Mouse (Mus musculus) cerebellum, adult 2 months (tissue): ENCODE data around the gene Phxr2.

Experiments
- CTCF ChIP-seq: fragments of 200-500 bp; IDR thresholded peaks from 2 replicates; pipeline ENCODE4 v1.5.1; 2011; ENCODE audit warnings: low read depth, mild to moderate bottlenecking, control low read depth, low read length, moderate library complexity, borderline replicate concordance; ENCODE audit not compliant: insufficient read depth
- POLR2A ChIP-seq: fragments of 200-500 bp; IDR thresholded peaks from 2 replicates; pipeline ENCODE4 v1.6.1; 2011; ENCODE audit warnings: low read length, control low read depth, borderline replicate concordance; ENCODE audit not compliant: insufficient read depth

DNA sequence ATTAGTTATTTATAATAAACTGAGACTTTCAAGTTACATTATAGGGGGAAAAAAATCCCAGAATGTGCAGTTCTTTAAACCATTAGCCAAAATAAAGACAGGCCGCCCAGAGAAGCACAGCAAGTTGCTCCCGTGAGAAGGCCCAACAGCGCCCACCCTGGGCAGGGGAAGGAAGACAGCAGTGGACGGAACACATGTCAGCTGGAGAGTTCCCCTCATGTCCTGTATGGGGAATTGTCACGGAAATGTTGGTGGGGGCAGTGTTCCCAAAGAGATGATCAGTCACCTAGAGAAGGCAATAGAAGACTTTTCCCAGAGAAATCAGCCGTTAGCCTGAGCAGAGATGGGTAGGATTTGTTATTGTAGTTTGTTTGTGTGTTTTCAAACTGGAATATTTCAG lies 42.3 kb upstream of the Phxr2 start:
- TF ChIP-seq CTCF = 0 out of 2 replicates have a peak, but pooled peaks have one; percentile 3
- no peak for TF ChIP-seq POLR2A
